Mouse (Mus musculus): Measurements from ENCODE around the gene Slc6a16. TPM values are rescaled to one million over a fixed set of nuclear protein-coding genes. Genes with fewer than 3 reads are reported as not detected.

The Slc6a16 gene
- polyA plus RNA-seq, 1 experiment from 2014 or later, result 0.09 TPM

- 90% methylated on average over 7 of the region's 7 CpGs for WGBS
- H3K36me3 ChIP-seq (ENCODE audit: control insufficient read depth, insufficient read depth, low read length), result peaks cover 76% of the 10 kb centered on the region
These were observed 11.3 kb upstream of the Slc6a16 start for GRCm38 (mm10) chr7:45229459-45230203.

GRCm38 (mm10) chr7:45231192-45231591, 9.7 kb upstream of the Slc6a16 start:
- no peak for ATAC-seq
- no peak overlapping the region for H3K4me2 ChIP-seq (ENCODE audit: low read length)
- DNase-seq (ENCODE audit: low spot score), result no peak
- H3K4me3 ChIP-seq (ENCODE audit: low read depth, low read length), result no peak overlapping the region
- H3K27ac ChIP-seq (ENCODE audit: low read depth, low read length), result no peak overlapping the region
- H3K36me3 ChIP-seq (ENCODE audit: control insufficient read depth, insufficient read depth, low read length), result peaks cover 61% of the 10 kb centered on the region
- no peaks in the 10 kb centered on the region for H3K9me3 ChIP-seq (replicated peaks; ENCODE audit: control insufficient read depth, low read length)
- 92% methylated on average over 12 of the region's 12 CpGs for WGBS
- peaks cover 16% of the 10 kb centered on the region for H3K4me1 ChIP-seq (ENCODE audit: control insufficient read depth, insufficient read depth, low read length)
- no peak overlapping the region for H3K9ac ChIP-seq (ENCODE audit: low read length)
- H3K27me3 ChIP-seq (replicated peaks; ENCODE audit: control insufficient read depth, insufficient read depth, low read length), result no peaks in the 10 kb centered on the region

More at GRCm38 (mm10) chr7:45229459-45230203, 11.3 kb upstream of the Slc6a16 start:
- Histone ChIP-seq H3K4me3 (ENCODE audit: low read depth, low read length) (no peak overlapping the region), H3K4me1 (ENCODE audit: control insufficient read depth, insufficient read depth, low read length) (peaks cover 8% of the 10 kb centered on the region), H3K9me3 (replicated peaks; ENCODE audit: control insufficient read depth, low read length) (no peaks in the 10 kb centered on the region), H3K27me3 (replicated peaks; ENCODE audit: control insufficient read depth, insufficient read depth, low read length) (no peaks in the 10 kb centered on the region), H3K9ac (ENCODE audit: low read length) (no peak overlapping the region), H3K4me2 (ENCODE audit: low read length) (no peak overlapping the region), H3K27ac (ENCODE audit: low read depth, low read length) (no peak overlapping the region)
- ATAC-seq (no peak), DNase-seq (ENCODE audit: low spot score) (no peak)

- Histone ChIP-seq H3K4me1 (ENCODE audit: control insufficient read depth, insufficient read depth, low read length) (peaks cover 16% of the 10 kb centered on the region), H3K27me3 (replicated peaks; ENCODE audit: control insufficient read depth, insufficient read depth, low read length) (no peaks in the 10 kb centered on the region), H3K27ac (ENCODE audit: low read depth, low read length) (no peak overlapping the region), H3K4me3 (ENCODE audit: low read depth, low read length) (no peak overlapping the region), H3K9ac (ENCODE audit: low read length) (no peak overlapping the region), H3K4me2 (ENCODE audit: low read length) (no peak overlapping the region), H3K9me3 (replicated peaks; ENCODE audit: control insufficient read depth, low read length) (no peaks in the 10 kb centered on the region), H3K36me3 (ENCODE audit: control insufficient read depth, insufficient read depth, low read length) (peaks cover 54% of the 10 kb centered on the region)
- WGBS, result 86% methylated on average over 11 of the region's 11 CpGs
- DNase-seq (ENCODE audit: low spot score) (no peak), ATAC-seq (no peak)
These were observed 8.9 kb upstream of the Slc6a16 start for GRCm38 (mm10) chr7:45231941-45232340.

- 64% methylated on average over 13 of the region's 13 CpGs for WGBS
- ATAC-seq (no peak), DNase-seq (ENCODE audit: low spot score) (no peak)
- Histone ChIP-seq H3K9ac (ENCODE audit: low read length) (no peak overlapping the region), H3K36me3 (ENCODE audit: control insufficient read depth, insufficient read depth, low read length) (peaks cover 48% of the 10 kb centered on the region), H3K4me3 (ENCODE audit: low read depth, low read length) (no peak overlapping the region), H3K4me2 (ENCODE audit: low read length) (no peak overlapping the region), H3K27me3 (replicated peaks; ENCODE audit: control insufficient read depth, insufficient read depth, low read length) (0 out of 2 replicates have a peak, but pooled peaks cover under 1% of the 10 kb centered on the region), H3K4me1 (ENCODE audit: control insufficient read depth, insufficient read depth, low read length) (peaks cover 16% of the 10 kb centered on the region), H3K9me3 (replicated peaks; ENCODE audit: control insufficient read depth, low read length) (no peaks in the 10 kb centered on the region), H3K27ac (ENCODE audit: low read depth, low read length) (peak overlapping the region; percentile 21; the same call in 1 of the 2 replicates)
These were observed 8.0 kb upstream of the Slc6a16 start for GRCm38 (mm10) chr7:45232716-45233465.

GRCm38 (mm10) chr7:45233580-45234332, 7.1 kb upstream of the Slc6a16 start:
- peaks cover 16% of the 10 kb centered on the region for H3K4me1 ChIP-seq (ENCODE audit: control insufficient read depth, insufficient read depth, low read length)
- peak overlapping the region; percentile 74; the same call in 1 of the 2 replicates for H3K27ac ChIP-seq (ENCODE audit: low read depth, low read length)
- ATAC-seq (peak; percentile 40), DNase-seq (ENCODE audit: low spot score) (peak; percentile 67)
- peak overlapping the region; percentile 53; the same call in 1 of the 2 replicates for H3K9ac ChIP-seq (ENCODE audit: low read length)
- H3K36me3 ChIP-seq (ENCODE audit: control insufficient read depth, insufficient read depth, low read length), result peaks cover 39% of the 10 kb centered on the region
- H3K4me2 ChIP-seq (ENCODE audit: low read length), result peak overlapping the region; percentile 31
- no peak overlapping the region for H3K4me3 ChIP-seq (ENCODE audit: low read depth, low read length)
- 18% methylated on average over 20 of the region's 20 CpGs for WGBS
- H3K9me3 ChIP-seq (replicated peaks; ENCODE audit: control insufficient read depth, low read length), result no peaks in the 10 kb centered on the region
- H3K27me3 ChIP-seq (replicated peaks; ENCODE audit: control insufficient read depth, insufficient read depth, low read length), result 0 out of 2 replicates have a peak, but pooled peaks cover 8% of the 10 kb centered on the region

- WGBS, result 8% methylated on average over 29 of the region's 29 CpGs
- H3K27ac ChIP-seq (ENCODE audit: low read depth, low read length), result peak overlapping the region; percentile 74; the same call in 1 of the 2 replicates
- H3K9ac ChIP-seq (ENCODE audit: low read length), result peak overlapping the region; percentile 53; the same call in 1 of the 2 replicates
- H3K4me3 ChIP-seq (ENCODE audit: low read depth, low read length), result 0 out of 2 replicates have a peak overlapping the region, but pooled peaks have one; percentile 8
- H3K9me3 ChIP-seq (replicated peaks; ENCODE audit: control insufficient read depth, low read length), result no peaks in the 10 kb centered on the region
- H3K36me3 ChIP-seq (ENCODE audit: control insufficient read depth, insufficient read depth, low read length), result peaks cover 33% of the 10 kb centered on the region
- DNase-seq (ENCODE audit: low spot score), result peak; percentile 41
- H3K4me1 ChIP-seq (ENCODE audit: control insufficient read depth, insufficient read depth, low read length), result peaks cover 16% of the 10 kb centered on the region
- H3K27me3 ChIP-seq (replicated peaks; ENCODE audit: control insufficient read depth, insufficient read depth, low read length), result 0 out of 2 replicates have a peak, but pooled peaks cover 12% of the 10 kb centered on the region
- peak; percentile 24 for ATAC-seq
- H3K4me2 ChIP-seq (ENCODE audit: low read length), result peak overlapping the region; percentile 31
These were observed 6.5 kb upstream of the Slc6a16 start for GRCm38 (mm10) chr7:45234333-45234841.

GRCm38 (mm10) chr7:45234922-45235571, 5.8 kb upstream of the Slc6a16 start:
- 0 out of 2 replicates have a peak overlapping the region, but pooled peaks have one; percentile 36 for H3K9ac ChIP-seq (ENCODE audit: low read length)
- peaks cover 27% of the 10 kb centered on the region for H3K36me3 ChIP-seq (ENCODE audit: control insufficient read depth, insufficient read depth, low read length)
- H3K4me2 ChIP-seq (ENCODE audit: low read length), result peak overlapping the region; percentile 31
- 5% methylated on average over 21 of the region's 21 CpGs for WGBS
- 0 out of 2 replicates have a peak, but pooled peaks cover 12% of the 10 kb centered on the region for H3K27me3 ChIP-seq (replicated peaks; ENCODE audit: control insufficient read depth, insufficient read depth, low read length)
- peak overlapping the region; percentile 15; the same call in 1 of the 2 replicates for H3K27ac ChIP-seq (ENCODE audit: low read depth, low read length)
- DNase-seq (ENCODE audit: low spot score) (peak; percentile 73), ATAC-seq (peak; percentile 78)
- H3K9me3 ChIP-seq (replicated peaks; ENCODE audit: control insufficient read depth, low read length), result no peaks in the 10 kb centered on the region
- peaks cover 16% of the 10 kb centered on the region for H3K4me1 ChIP-seq (ENCODE audit: control insufficient read depth, insufficient read depth, low read length)
- peak overlapping the region; percentile 8; the same call in 1 of the 2 replicates for H3K4me3 ChIP-seq (ENCODE audit: low read depth, low read length)
